In genomic region chr8:94379686-94380085, GRCm38 (mm10) we compare ENCODE assay signal across 26 mouse cellular contexts. TPM values are rescaled to one million over a fixed set of nuclear protein-coding genes. Genes with fewer than 3 reads are reported as not detected.
DNase-seq lines count a peak whose midpoint lies in the region; ATAC-seq and TF ChIP-seq lines count a peak whose summit lies in the region.
"Had no signal": no experiment of that assay in that cellular context is flagged by ENCODE, and none has a peak within 500 bp of the region (broad histone marks: within the 10 kb centered on the region; RNA-seq: fewer than 3 reads in every experiment).

No protein-coding gene starts in this region.

- TF ChIP-seq POLR2A in kidney, adult 2 months (IDR thresholded peaks at IDR 0.05; ENCODE audit: low read depth, low read length): no peak
- no peak for TF ChIP-seq POLR2A in small intestine, adult 2 months (IDR thresholded peaks at IDR 0.05; ENCODE audit: low read depth, low read length)

- no peaks in the 10 kb centered on the region for H3K9me3 ChIP-seq in liver, embryonic 16.5 days (replicated peaks; ENCODE audit: control insufficient read depth, low read length)
- H3K9me3 ChIP-seq in liver, embryonic 12.5 days (replicated peaks): no peaks in the 10 kb centered on the region
- no peaks in the 10 kb centered on the region for H3K9me3 ChIP-seq in lung, postnatal 0 days (ENCODE audit: low read length)
- H3K9me3 ChIP-seq: embryonic facial prominence, embryonic 10.5 days; embryonic facial prominence, embryonic 12.5 days; forebrain, embryonic 15.5 days; G1E had no signal

- ATAC-seq in liver, embryonic 16.5 days (ENCODE audit: low read depth): no peak
- ATAC-seq in liver, embryonic 12.5 days: no peak
- no peak for ATAC-seq in lung, postnatal 0 days
- ATAC-seq: activated CD4-positive, CD25-positive, alpha-beta regulatory T cell, adult 4 months; CD4-positive, CD25-positive, alpha-beta regulatory T cell, adult 4 months; forebrain, embryonic 13.5 days; forebrain, embryonic 15.5 days; Patski had no signal

- H3K4me1 ChIP-seq in kidney, adult 2 months (ENCODE audit: control insufficient read depth, insufficient read depth, low read length): peaks cover 5% of the 10 kb centered on the region; the same call in 1 of the 2 replicates
- H3K4me1 ChIP-seq in liver, embryonic 16.5 days (ENCODE audit: control insufficient read depth, low read depth, low read length): peaks cover 29% of the 10 kb centered on the region
- peaks cover 50% of the 10 kb centered on the region for H3K4me1 ChIP-seq in liver, embryonic 12.5 days
- peaks cover 7% of the 10 kb centered on the region; the same call in 1 of the 2 replicates for H3K4me1 ChIP-seq in lung, postnatal 0 days (ENCODE audit: insufficient read depth, low read depth, low read length)
- H3K4me1 ChIP-seq in small intestine, adult 2 months (ENCODE audit: control insufficient read depth, insufficient read depth, insufficient read length, low read length): peaks cover 29% of the 10 kb centered on the region
- H3K4me1 ChIP-seq: embryonic facial prominence, embryonic 10.5 days; embryonic facial prominence, embryonic 12.5 days; forebrain, embryonic 13.5 days; forebrain, embryonic 15.5 days had no signal

- no peak overlapping the region for H3K9ac ChIP-seq in liver, embryonic 16.5 days (ENCODE audit: low read depth, low read length)
- no peak overlapping the region for H3K9ac ChIP-seq in liver, embryonic 12.5 days
- no peak overlapping the region for H3K9ac ChIP-seq in lung, postnatal 0 days (replicated peaks; ENCODE audit: low read depth)
- H3K9ac ChIP-seq: embryonic facial prominence, embryonic 12.5 days; forebrain, embryonic 13.5 days; forebrain, embryonic 15.5 days had no signal

- no peak for TF ChIP-seq EP300 in lung, postnatal 0 days (IDR thresholded peaks at IDR 0.05)

- H3K36me3 ChIP-seq in kidney, adult 2 months (ENCODE audit: control insufficient read depth, insufficient read depth, low read length): no peaks in the 10 kb centered on the region
- no peaks in the 10 kb centered on the region for H3K36me3 ChIP-seq in liver, embryonic 16.5 days (ENCODE audit: control insufficient read depth, insufficient read depth)
- H3K36me3 ChIP-seq in liver, embryonic 12.5 days: no peaks in the 10 kb centered on the region
- no peaks in the 10 kb centered on the region for H3K36me3 ChIP-seq in lung, postnatal 0 days (ENCODE audit: insufficient read depth, low read length)
- no peaks in the 10 kb centered on the region for H3K36me3 ChIP-seq in small intestine, adult 2 months (ENCODE audit: control insufficient read depth, insufficient read depth, low read length)
- H3K36me3 ChIP-seq: embryonic facial prominence, embryonic 10.5 days; embryonic facial prominence, embryonic 12.5 days; forebrain, embryonic 15.5 days; G1E had no signal

- DNase-seq in kidney, adult 2 months: no peak
- DNase-seq in kidney, adult 8-10 months: no peak
- DNase-seq in lung, postnatal 0 days (ENCODE audit: low spot score): no peak
- DNase-seq in lung, postnatal 4 days: no peak
- DNase-seq in gastrocnemius, postnatal 10 days: no peak
- DNase-seq: adrenal gland, adult 8-10 months; adrenal gland, postnatal 14 days; adrenal gland, postnatal 36 days; cerebellum, adult 11-12 months; cerebellum, adult 2 months; cerebellum, adult 9-10 months; cerebellum, postnatal 10 days; cerebellum, postnatal 25 days had no signal

- no peak overlapping the region for H3K27ac ChIP-seq in kidney, adult 2 months (ENCODE audit: insufficient read depth, low read depth, low read length)
- no peak overlapping the region for H3K27ac ChIP-seq in liver, embryonic 16.5 days (ENCODE audit: low read length)
- H3K27ac ChIP-seq in liver, embryonic 12.5 days: no peak overlapping the region
- 0 out of 2 replicates have a peak overlapping the region, but pooled peaks have one; percentile 47 for H3K27ac ChIP-seq in lung, postnatal 0 days (ENCODE audit: low read length)
- H3K27ac ChIP-seq in small intestine, adult 2 months (ENCODE audit: insufficient read depth, low read depth, low read length): peak overlapping the region; percentile 24; the same call in 1 of the 2 replicates
- H3K27ac ChIP-seq: embryonic facial prominence, embryonic 10.5 days; embryonic facial prominence, embryonic 12.5 days; forebrain, embryonic 13.5 days; forebrain, embryonic 15.5 days had no signal

- WGBS in kidney, adult 2 months: 95% methylated on average over 9 of the region's 9 CpGs
- WGBS in liver, embryonic 16.5 days (ENCODE audit: insufficient replicate concordance): 82% methylated on average over 9 of the region's 9 CpGs
- WGBS in liver, embryonic 12.5 days (ENCODE audit: insufficient replicate concordance): 77% methylated on average over 9 of the region's 9 CpGs
- WGBS in lung, postnatal 0 days: 78% methylated on average over 9 of the region's 9 CpGs
- WGBS in small intestine, adult 2 months: 91% methylated on average over 9 of the region's 9 CpGs

- no peak for TF ChIP-seq CTCF in kidney, adult 2 months (conservative IDR thresholded peaks at IDR 0.05; ENCODE audit: insufficient read depth, insufficient read length, low read depth, low read length)
- TF ChIP-seq CTCF in lung, postnatal 0 days (IDR thresholded peaks at IDR 0.05): no peak
- no peak for TF ChIP-seq CTCF in small intestine, adult 2 months (IDR thresholded peaks at IDR 0.05; ENCODE audit: extremely low read depth, insufficient read length, insufficient replicate concordance, low read depth, low read length)

- peak overlapping the region; percentile 60; the same call in 1 of the 2 replicates for H3K4me3 ChIP-seq in kidney, adult 2 months (ENCODE audit: insufficient read depth, low read depth, low read length)
- no peak overlapping the region; the same call in none of the 2 replicates for H3K4me3 ChIP-seq in liver, embryonic 16.5 days (ENCODE audit: low read depth, low read length)
- no peak overlapping the region for H3K4me3 ChIP-seq in liver, embryonic 12.5 days
- H3K4me3 ChIP-seq in lung, postnatal 0 days (ENCODE audit: low read depth, low read length): no peak overlapping the region
- H3K4me3 ChIP-seq in small intestine, adult 2 months (ENCODE audit: low read depth, low read length): no peak overlapping the region
- H3K4me3 ChIP-seq: embryonic facial prominence, embryonic 10.5 days; embryonic facial prominence, embryonic 12.5 days; forebrain, embryonic 13.5 days; forebrain, embryonic 15.5 days had no signal

- no peaks in the 10 kb centered on the region for H3K27me3 ChIP-seq in kidney, adult 2 months (replicated peaks; ENCODE audit: control insufficient read depth, insufficient read depth, low read length)
- H3K27me3 ChIP-seq in liver, embryonic 16.5 days (ENCODE audit: control insufficient read depth, insufficient read depth, low read depth, low read length): no peaks in the 10 kb centered on the region
- H3K27me3 ChIP-seq in liver, embryonic 12.5 days (replicated peaks): peaks cover 4% of the 10 kb centered on the region; the same call in 1 of the 2 replicates
- no peaks in the 10 kb centered on the region for H3K27me3 ChIP-seq in lung, postnatal 0 days (replicated peaks; ENCODE audit: insufficient read depth, low read length)
- H3K27me3 ChIP-seq in small intestine, adult 2 months (ENCODE audit: control insufficient read depth, insufficient read depth, low read length): no peaks in the 10 kb centered on the region
- H3K27me3 ChIP-seq: CH12.LX; embryonic facial prominence, embryonic 12.5 days; forebrain, embryonic 13.5 days; forebrain, embryonic 15.5 days; Patski had no signal

- peak overlapping the region; percentile 37 for H3K4me2 ChIP-seq in liver, embryonic 16.5 days (ENCODE audit: low read depth, low read length)
- H3K4me2 ChIP-seq in liver, embryonic 12.5 days: no peak overlapping the region
- H3K4me2 ChIP-seq in lung, postnatal 0 days (replicated peaks; ENCODE audit: low read depth, low read length): peak overlapping the region; percentile 25; the same call in 1 of the 2 replicates
- H3K4me2 ChIP-seq: embryonic facial prominence, embryonic 12.5 days; forebrain, embryonic 13.5 days; forebrain, embryonic 15.5 days had no signal

RNA-seq across cellular contexts. Expression of gene Herpud1, which starts 6.6 kb away (rescaled TPM):
- 417 and 537 TPM in 2 replicates for polyA plus RNA-seq in kidney, adult 2 months (2012; rRNA removed)
- 197 and 219 TPM in 2 replicates for polyA plus RNA-seq in liver, embryonic 16.5 days (2015; fragmentation: Nextera tagmentation; extraction: Ambion mirVana)
- polyA plus RNA-seq in liver, embryonic 12.5 days (2016; fragmentation: Nextera tagmentation; extraction: Ambion mirVana): 76.5 and 84.4 TPM in 2 replicates
- polyA plus RNA-seq in lung, postnatal 0 days (2015; fragmentation: Nextera tagmentation; extraction: Ambion mirVana): 179 and 217 TPM in 2 replicates
- polyA plus RNA-seq in small intestine, adult 2 months (2012; rRNA removed): 302 and 331 TPM in 2 replicates
- total RNA-seq in gastrocnemius, postnatal 10 days (2021): 10 to 100 TPM; 51.7 to 56.6 TPM

RNA-seq across cellular contexts. Expression of gene Slc12a3, which starts 50.7 kb away (rescaled TPM):
- 600 and 1,070 TPM in 2 replicates for polyA plus RNA-seq in kidney, adult 2 months (2012; rRNA removed)
- 0.20 and 0.46 TPM in 2 replicates for polyA plus RNA-seq in liver, embryonic 16.5 days (2015; fragmentation: Nextera tagmentation; extraction: Ambion mirVana)
- polyA plus RNA-seq in liver, embryonic 12.5 days (2016; fragmentation: Nextera tagmentation; extraction: Ambion mirVana): not detected in 2 replicates
- 0.11 and 0.12 TPM in 2 replicates for polyA plus RNA-seq in lung, postnatal 0 days (2015; fragmentation: Nextera tagmentation; extraction: Ambion mirVana)
- polyA plus RNA-seq in small intestine, adult 2 months (2012; rRNA removed): 0.06 and 0.22 TPM in 2 replicates
- not detected for total RNA-seq in gastrocnemius, postnatal 10 days (2021)
- total RNA-seq: adrenal gland, postnatal 36 days had no signal
- polyA plus RNA-seq: activated CD4-positive, CD25-positive, alpha-beta regulatory T cell, adult 4 months; embryonic facial prominence, embryonic 10.5 days; forebrain, embryonic 11.5 days; forebrain, embryonic 13.5 days; forebrain, embryonic 15.5 days; G1E had no signal

RNA-seq across cellular contexts. Expression of gene Nlrc5, which starts 54.5 kb away (rescaled TPM):
- 4.0 and 6.6 TPM in 2 replicates for polyA plus RNA-seq in kidney, adult 2 months (2012; rRNA removed)
- 0.19 and 0.47 TPM in 2 replicates for polyA plus RNA-seq in liver, embryonic 16.5 days (2015; fragmentation: Nextera tagmentation; extraction: Ambion mirVana)
- 0.08 and 0.12 TPM in 2 replicates for polyA plus RNA-seq in liver, embryonic 12.5 days (2016; fragmentation: Nextera tagmentation; extraction: Ambion mirVana)
- polyA plus RNA-seq in lung, postnatal 0 days (2015; fragmentation: Nextera tagmentation; extraction: Ambion mirVana): 0.31 and 0.42 TPM in 2 replicates
- 3.4 and 7.4 TPM in 2 replicates for polyA plus RNA-seq in small intestine, adult 2 months (2012; rRNA removed)
- total RNA-seq in gastrocnemius, postnatal 10 days (2021): under 1 TPM; 0.42 to 0.88 TPM
- polyA plus RNA-seq: embryonic facial prominence, embryonic 10.5 days had no signal

Comparison
In these comparisons a context has a peak if more than half of its experiments do, and no peak if none do; other contexts are left out.
1. H3K27ac ChIP-seq: peak in lung, postnatal 0 days (single experiment) and small intestine, adult 2 months (single experiment); none in kidney, adult 2 months (single experiment), liver, embryonic 16.5 days (single experiment) and liver, embryonic 12.5 days (single experiment).
2. RNA of gene Slc12a3, which starts 50.7 kb away (polyA plus RNA-seq): 600 to 1,070 TPM in kidney, adult 2 months; 0.20 to 0.46 TPM in liver, embryonic 16.5 days, 0.06 to 0.22 TPM in small intestine, adult 2 months, 0.11 to 0.12 TPM in lung, postnatal 0 days and not detected in liver, embryonic 12.5 days; every median in the first group is over 100 times any median in the second.